ENCODE assay signal across 8 mouse cellular contexts in genomic region chr11:46437459-46438000, GRCm38 (mm10). TPM values are rescaled to one million over a fixed set of nuclear protein-coding genes. Genes with fewer than 3 reads are reported as not detected.
DNase-seq lines count a peak whose midpoint lies in the region; ATAC-seq and TF ChIP-seq lines count a peak whose summit lies in the region.
"Had no signal": no experiment of that assay in that cellular context is flagged by ENCODE, and none has a peak within 500 bp of the region (broad histone marks: within the 10 kb centered on the region; RNA-seq: fewer than 3 reads in every experiment).

No protein-coding gene starts in this region.

- TF ChIP-seq CTCF in thymus, adult 2 months (IDR thresholded peaks at IDR 0.05; ENCODE audit: borderline replicate concordance, control insufficient read depth, extremely low read depth, insufficient read depth, low read length, poor library complexity), result no peak

- H3K4me2 ChIP-seq in liver, embryonic 11.5 days, result peak overlapping the region; percentile 86
- peak overlapping the region; percentile 87 for H3K4me2 ChIP-seq in neural tube, embryonic 15.5 days

- peaks cover 5% of the 10 kb centered on the region for H3K4me1 ChIP-seq in thymus, adult 2 months (replicated peaks; ENCODE audit: control insufficient read depth, insufficient read depth, low read length)
- no peaks in the 10 kb centered on the region; the same call in 1 of the 2 replicates for H3K4me1 ChIP-seq in brown adipose tissue, adult 24 weeks (ENCODE audit: control insufficient read depth, insufficient read depth, insufficient read length, low read length)
- H3K4me1 ChIP-seq in liver, embryonic 11.5 days (replicated peaks; ENCODE audit: control insufficient read depth, insufficient read depth, low read length), result peaks cover 15% of the 10 kb centered on the region
- H3K4me1 ChIP-seq in neural tube, embryonic 15.5 days, result peaks cover 16% of the 10 kb centered on the region

- no peak for TF ChIP-seq POLR2A in thymus, adult 2 months (IDR thresholded peaks at IDR 0.05; ENCODE audit: control insufficient read depth, extremely low read depth, insufficient read depth, low read length, poor library complexity)

- H3K4me3 ChIP-seq in thymus, adult 2 months (ENCODE audit: control insufficient read depth, insufficient read depth, low read length), result peak overlapping the region; percentile 94
- peak overlapping the region; percentile 98 for H3K4me3 ChIP-seq in brown adipose tissue, adult 24 weeks (ENCODE audit: insufficient read depth, low read depth, low read length)
- peak overlapping the region; percentile 96 for H3K4me3 ChIP-seq in liver, embryonic 11.5 days (ENCODE audit: low read depth, low read length)
- H3K4me3 ChIP-seq in neural tube, embryonic 15.5 days (replicated peaks), result peak overlapping the region; percentile 100

- H3K27me3 ChIP-seq in thymus, adult 2 months (ENCODE audit: control insufficient read depth, insufficient read depth, low read length), result no peaks in the 10 kb centered on the region
- H3K27me3 ChIP-seq in liver, embryonic 11.5 days (replicated peaks; ENCODE audit: control insufficient read depth, insufficient read depth, low read length), result no peaks in the 10 kb centered on the region
- no peaks in the 10 kb centered on the region for H3K27me3 ChIP-seq in neural tube, embryonic 15.5 days (replicated peaks)

- H3K9me3 ChIP-seq in liver, embryonic 11.5 days (ENCODE audit: control insufficient read depth, low read length), result no peaks in the 10 kb centered on the region
- no peaks in the 10 kb centered on the region for H3K9me3 ChIP-seq in neural tube, embryonic 15.5 days (replicated peaks)

- ATAC-seq in liver, embryonic 11.5 days (replicated peaks; ENCODE audit: low FRiP score), result peak; percentile 13; the same call in 1 of the 2 replicates
- ATAC-seq in neural tube, embryonic 15.5 days (ENCODE audit: low FRiP score), result no peak

- intact Hi-C loops in left cerebral cortex, postnatal 25 days (cut with DNase I), result loop anchor here (10.0 kb wide), 1 partner anchor 493 kb away; the partner anchor contains the start of gene Lsm11

- H3K27ac ChIP-seq in thymus, adult 2 months (ENCODE audit: control insufficient read depth, insufficient read depth, low read length), result peak overlapping the region; percentile 70; the same call in 1 of the 2 replicates
- peak overlapping the region; percentile 92 for H3K27ac ChIP-seq in brown adipose tissue, adult 24 weeks (replicated peaks; ENCODE audit: low read depth, low read length)
- H3K27ac ChIP-seq in liver, embryonic 11.5 days (ENCODE audit: low read depth, low read length), result peak overlapping the region; percentile 97
- H3K27ac ChIP-seq in neural tube, embryonic 15.5 days (replicated peaks), result peak overlapping the region; percentile 91; the same call in 1 of the 2 replicates

- WGBS in thymus, adult 2 months, result 1% methylated on average over 23 of the region's 23 CpGs
- WGBS in liver, embryonic 11.5 days, result 1% methylated on average over 23 of the region's 23 CpGs
- 2% methylated on average over 23 of the region's 23 CpGs for WGBS in neural tube, embryonic 15.5 days

- peak; percentile 37 for DNase-seq in thymus, adult 2 months
- no peak for DNase-seq in thymus, postnatal 4 days
- peak; percentile 68 for DNase-seq in forelimb bud, embryonic 11.5 days (ENCODE audit: low read depth, low spot score)
- DNase-seq in liver, embryonic 11.5 days (ENCODE audit: low spot score), result no peak
- no peak for DNase-seq in left cerebral cortex, postnatal 25 days (ENCODE audit: low spot score in 2 of 2)

- H3K36me3 ChIP-seq in thymus, adult 2 months (ENCODE audit: control insufficient read depth, insufficient read depth, low read length), result peaks cover 10% of the 10 kb centered on the region; the same call in 1 of the 2 replicates
- H3K36me3 ChIP-seq in liver, embryonic 11.5 days (ENCODE audit: control insufficient read depth, insufficient read depth, low read length), result peaks cover 6% of the 10 kb centered on the region; the same call in 1 of the 2 replicates
- H3K36me3 ChIP-seq in neural tube, embryonic 15.5 days, result peaks cover 11% of the 10 kb centered on the region; the same call in 1 of the 2 replicates

- peak overlapping the region; percentile 99 for H3K9ac ChIP-seq in liver, embryonic 11.5 days (ENCODE audit: low read depth, low read length)
- H3K9ac ChIP-seq in neural tube, embryonic 15.5 days (replicated peaks), result peak overlapping the region; percentile 94

RNA-seq across cellular contexts. Expression of gene Med7, which starts 0.8 kb away (rescaled TPM):
- polyA plus RNA-seq in thymus, adult 2 months (2012; rRNA removed), result 26.2 and 28.2 TPM in 2 replicates
- polyA plus RNA-seq in brown adipose tissue, adult 24 weeks (2012; ENCODE audit: insufficient read depth, insufficient read length, missing spikeins), result 18.0 and 27.4 TPM in 2 replicates
- 89.0 and 94.6 TPM in 2 replicates for polyA plus RNA-seq in liver, embryonic 11.5 days (2014; fragmentation: Nextera tagmentation; extraction: Ambion mirVana)
- 64.0 and 66.6 TPM in 2 replicates for polyA plus RNA-seq in neural tube, embryonic 15.5 days (2015; fragmentation: Nextera tagmentation; extraction: Ambion mirVana)
- 10 to 100 TPM; 30.9 to 32.5 TPM for total RNA-seq in left cerebral cortex, postnatal 25 days (2021)

RNA-seq across cellular contexts. Expression of gene Havcr2, which starts 17.2 kb away (rescaled TPM):
- polyA plus RNA-seq in thymus, adult 2 months (2012; rRNA removed), result 1.8 TPM in 2 replicates
- not detected in 2 replicates for polyA plus RNA-seq in brown adipose tissue, adult 24 weeks (2012; ENCODE audit: insufficient read depth, insufficient read length, missing spikeins)
- polyA plus RNA-seq in liver, embryonic 11.5 days (2014; fragmentation: Nextera tagmentation; extraction: Ambion mirVana), result 0.15 TPM in 1 of 2 replicates, not detected in the other
- 0.29 and 0.36 TPM in 2 replicates for polyA plus RNA-seq in neural tube, embryonic 15.5 days (2015; fragmentation: Nextera tagmentation; extraction: Ambion mirVana)
- 1 to 10 TPM; 2.0 to 2.2 TPM for total RNA-seq in left cerebral cortex, postnatal 25 days (2021)

RNA-seq across cellular contexts. Expression of gene Fam71b, which starts 41.2 kb away (rescaled TPM):
- polyA plus RNA-seq in thymus, adult 2 months (2012; rRNA removed), result 2.1 and 2.6 TPM in 2 replicates
- polyA plus RNA-seq in brown adipose tissue, adult 24 weeks (2012; ENCODE audit: insufficient read depth, insufficient read length, missing spikeins), result not detected in 2 replicates
- polyA plus RNA-seq in liver, embryonic 11.5 days (2014; fragmentation: Nextera tagmentation; extraction: Ambion mirVana), result not detected in 2 replicates
- not detected in 2 replicates for polyA plus RNA-seq in neural tube, embryonic 15.5 days (2015; fragmentation: Nextera tagmentation; extraction: Ambion mirVana)
- total RNA-seq in left cerebral cortex, postnatal 25 days (2021), result not detected
- total RNA-seq: layer of hippocampus, postnatal 36 days had no signal

RNA-seq across cellular contexts. Expression of gene Itk, which starts 48.2 kb away (rescaled TPM):
- polyA plus RNA-seq in thymus, adult 2 months (2012; rRNA removed), result 117 and 125 TPM in 2 replicates
- not detected in 2 replicates for polyA plus RNA-seq in brown adipose tissue, adult 24 weeks (2012; ENCODE audit: insufficient read depth, insufficient read length, missing spikeins)
- polyA plus RNA-seq in liver, embryonic 11.5 days (2014; fragmentation: Nextera tagmentation; extraction: Ambion mirVana), result 0.05 and 0.14 TPM in 2 replicates
- 2.3 TPM in 1 of 2 replicates, not detected in the other for polyA plus RNA-seq in neural tube, embryonic 15.5 days (2015; fragmentation: Nextera tagmentation; extraction: Ambion mirVana)
- under 1 TPM; 0.28 to 0.32 TPM for total RNA-seq in left cerebral cortex, postnatal 25 days (2021)

Comparison
In these comparisons a context has a peak if more than half of its experiments do, and no peak if none do; other contexts are left out.
1. DNase-seq: peak in thymus, adult 2 months (single experiment) and forelimb bud, embryonic 11.5 days (single experiment); none in thymus, postnatal 4 days (single experiment), liver, embryonic 11.5 days (single experiment) and left cerebral cortex, postnatal 25 days (0 of 2).
2. Peak in every context shown above with its lines, with median percentiles within 50 percentile points of each other: H3K27ac ChIP-seq and H3K4me3 ChIP-seq.